Mouse (Mus musculus) cortical plate, adult 2 months (tissue): ENCODE measurements around the gene Fads2.

Source experiments
- CTCF ChIP-seq: fragments of 200-500 bp; IDR thresholded peaks from 2 replicates; pipeline ENCODE4 v1.5.1; 2011; ENCODE audit warnings: mild to moderate bottlenecking, control low read depth, low read length; ENCODE audit not compliant: insufficient read depth; ENCODE audit errors: extremely low read depth
- POLR2A ChIP-seq: fragments of 200-500 bp; IDR thresholded peaks from 2 replicates; pipeline ENCODE4 v1.6.1; 2011; ENCODE audit warnings: mild to moderate bottlenecking, low read length, control low read depth; ENCODE audit not compliant: insufficient read depth; ENCODE audit errors: extremely low read depth

DNA sequence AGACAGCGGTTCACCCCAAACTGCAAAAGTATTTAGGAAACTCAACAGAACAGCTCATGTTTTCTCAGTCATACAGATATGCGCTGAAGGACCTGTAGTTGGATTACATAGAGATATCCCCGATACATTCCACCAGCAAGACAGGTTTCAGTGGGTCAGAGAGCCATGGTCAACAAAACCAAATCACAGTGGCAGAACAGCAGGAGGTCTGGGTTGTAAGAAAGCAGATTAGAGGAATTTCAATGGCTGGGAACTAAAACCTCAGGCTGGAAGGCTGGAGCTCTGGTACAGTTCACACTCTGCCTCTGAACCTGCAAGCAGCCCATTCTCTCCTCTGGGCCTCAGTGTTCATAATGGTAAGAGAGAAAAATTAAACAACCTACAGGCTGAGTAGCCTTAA lies 15.1 kb upstream of the Fads2 start:
- TF ChIP-seq CTCF (no peak), POLR2A (no peak)
